Mouse (Mus musculus) adrenal gland, postnatal 10 days (tissue): ENCODE results near the gene Wdr1. TPM values are rescaled to one million over a fixed set of nuclear protein-coding genes. Genes with fewer than 3 reads are reported as not detected.
"Not testable (repeated sequence)": the region's sequence is repeated elsewhere in the genome, so short reads cannot be mapped to it uniquely, and the experiment has no call there.

Experiments
- DNase-seq: peaks from one replicate; pipeline ENCODE4 v3.0.0; 2021; ENCODE audit warnings: mixed read lengths
- total RNA-seq, 2 experiments: library from RNA; stranded (reverse); gene quantifications; 2 replicates each; pipeline ENCODE4 v1.2.3; 2021

Wdr1 gene
- total RNA-seq, 2 experiments from 2014 or later: 118 to 136 TPM

- DNase-seq: no peak
These were observed 69.1 kb downstream of the Wdr1 start for GRCm38 (mm10) chr5:38493890-38494289.

- no peak for DNase-seq
These were observed 71.3 kb downstream of the Wdr1 start for GRCm38 (mm10) chr5:38491763-38492162.

DNA sequence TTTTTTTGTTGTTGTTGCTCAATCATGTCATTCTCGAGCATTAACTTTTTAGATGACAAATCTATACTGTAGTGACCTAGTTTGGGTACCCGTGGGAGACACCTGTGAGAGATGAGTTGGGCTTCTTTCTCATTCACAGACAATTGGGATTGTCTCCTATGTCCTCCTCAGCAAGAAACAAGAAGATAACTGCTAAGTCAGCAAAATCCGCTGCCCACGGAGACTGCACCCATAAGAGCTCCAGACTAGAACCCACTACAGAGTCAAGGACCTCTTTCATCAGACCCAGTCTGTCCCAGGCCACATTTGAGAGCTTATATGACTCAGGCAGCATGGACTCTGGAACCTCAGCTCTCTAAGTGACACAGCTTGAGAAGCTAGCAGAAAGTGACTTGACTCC, 73.3 kb downstream of the Wdr1 start:
- DNase-seq: no peak

GRCm38 (mm10) chr5:38488673-38489615, 74.1 kb downstream of the Wdr1 start:
- peak; percentile 46 for DNase-seq

GRCm38 (mm10) chr5:38488026-38488425, 75.0 kb downstream of the Wdr1 start:
- DNase-seq: no peak

DNA sequence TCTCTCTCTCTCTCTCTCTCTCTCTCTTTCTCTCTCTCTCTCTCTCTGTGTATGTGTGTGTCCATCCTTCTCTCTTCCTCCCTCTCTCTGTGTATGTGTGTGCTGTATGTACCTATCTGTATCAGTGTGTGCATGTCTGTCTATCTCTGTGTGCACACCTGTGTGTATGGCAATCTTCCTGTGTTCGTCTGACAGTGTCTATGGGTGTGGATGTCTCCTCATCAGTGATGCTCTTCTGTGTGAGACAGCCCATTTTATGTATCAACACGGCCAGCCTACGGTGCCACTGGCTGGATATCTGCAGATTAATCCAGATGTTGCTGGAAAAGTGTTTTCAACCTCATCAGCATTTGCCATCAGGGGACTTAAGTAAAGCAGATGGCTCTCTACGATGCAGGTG, 75.8 kb downstream of the Wdr1 start:
- no peak for DNase-seq

GRCm38 (mm10) chr5:38485946-38486345, 77.1 kb downstream of the Wdr1 start:
- no peak for DNase-seq

DNA sequence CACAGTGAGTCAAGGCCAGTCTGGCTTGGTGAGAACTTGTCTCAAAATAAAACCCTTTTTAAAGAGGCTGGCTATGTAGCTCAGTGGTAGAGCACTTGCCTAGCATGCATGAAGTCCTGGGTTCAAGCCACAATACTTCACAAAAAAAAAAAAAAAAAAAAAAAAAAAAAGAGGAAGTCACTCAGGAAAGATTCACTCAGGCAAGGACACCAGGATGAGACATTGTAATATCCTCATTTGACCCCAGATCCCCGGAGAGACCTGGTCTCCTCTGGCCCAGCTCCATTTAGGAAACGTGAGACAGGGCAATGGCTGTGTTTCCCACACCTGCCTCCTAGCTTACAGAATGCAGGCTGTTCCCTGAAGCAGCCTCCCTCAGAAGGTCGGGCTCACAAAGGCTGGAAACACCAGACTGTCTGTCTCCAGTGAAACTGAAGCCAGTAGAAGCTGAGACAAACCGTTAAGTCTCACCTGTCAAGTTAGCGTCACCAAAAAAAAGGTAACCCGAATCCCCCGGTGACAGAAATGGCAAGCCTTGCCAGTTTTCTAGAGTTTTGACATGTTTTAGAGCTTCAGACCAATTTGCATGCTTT, 79.4 kb downstream of the Wdr1 start:
- no peak for DNase-seq

DNA sequence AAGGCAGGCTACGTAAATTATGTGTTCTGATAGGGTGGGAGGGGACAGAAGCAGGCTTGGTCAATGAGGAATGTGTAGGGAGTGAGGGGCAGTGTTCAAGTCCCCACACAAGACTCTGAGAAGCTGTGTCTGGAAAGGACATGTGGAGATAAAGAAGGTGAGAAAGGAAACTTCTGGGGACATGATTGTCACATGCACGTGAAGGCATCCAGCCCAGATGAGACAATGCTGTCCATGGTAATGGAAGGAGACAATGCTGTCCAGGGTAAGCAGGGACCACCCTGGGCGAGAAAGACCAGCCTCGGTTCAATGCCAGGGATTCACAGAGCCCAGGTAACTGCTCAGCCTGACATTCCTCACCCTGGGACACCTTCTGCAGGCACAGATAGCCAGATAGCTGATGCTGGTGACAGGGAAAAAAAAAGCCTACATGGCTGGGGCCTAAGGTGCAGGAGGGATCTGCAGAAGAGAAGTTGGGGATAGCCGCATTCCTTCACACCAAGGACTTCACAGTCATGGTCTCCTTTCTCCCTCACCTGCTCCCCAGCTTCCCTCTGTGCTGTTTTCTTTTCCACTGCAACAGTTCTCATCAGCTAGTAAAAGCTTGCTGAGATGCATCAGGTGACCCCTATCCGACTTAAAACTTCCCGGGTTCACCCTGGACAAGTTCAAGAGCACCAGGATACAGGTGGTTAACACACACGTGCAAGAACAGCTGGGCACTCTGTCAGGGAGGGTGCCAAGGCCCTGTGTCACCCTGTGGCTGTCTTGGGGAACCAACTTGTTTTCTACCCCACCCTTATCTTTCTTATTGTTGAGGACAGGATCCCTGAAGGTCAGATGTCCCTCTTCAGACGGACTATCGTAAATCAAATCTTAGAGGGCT, 82.0 kb downstream of the Wdr1 start:
- no peak for DNase-seq

DNA sequence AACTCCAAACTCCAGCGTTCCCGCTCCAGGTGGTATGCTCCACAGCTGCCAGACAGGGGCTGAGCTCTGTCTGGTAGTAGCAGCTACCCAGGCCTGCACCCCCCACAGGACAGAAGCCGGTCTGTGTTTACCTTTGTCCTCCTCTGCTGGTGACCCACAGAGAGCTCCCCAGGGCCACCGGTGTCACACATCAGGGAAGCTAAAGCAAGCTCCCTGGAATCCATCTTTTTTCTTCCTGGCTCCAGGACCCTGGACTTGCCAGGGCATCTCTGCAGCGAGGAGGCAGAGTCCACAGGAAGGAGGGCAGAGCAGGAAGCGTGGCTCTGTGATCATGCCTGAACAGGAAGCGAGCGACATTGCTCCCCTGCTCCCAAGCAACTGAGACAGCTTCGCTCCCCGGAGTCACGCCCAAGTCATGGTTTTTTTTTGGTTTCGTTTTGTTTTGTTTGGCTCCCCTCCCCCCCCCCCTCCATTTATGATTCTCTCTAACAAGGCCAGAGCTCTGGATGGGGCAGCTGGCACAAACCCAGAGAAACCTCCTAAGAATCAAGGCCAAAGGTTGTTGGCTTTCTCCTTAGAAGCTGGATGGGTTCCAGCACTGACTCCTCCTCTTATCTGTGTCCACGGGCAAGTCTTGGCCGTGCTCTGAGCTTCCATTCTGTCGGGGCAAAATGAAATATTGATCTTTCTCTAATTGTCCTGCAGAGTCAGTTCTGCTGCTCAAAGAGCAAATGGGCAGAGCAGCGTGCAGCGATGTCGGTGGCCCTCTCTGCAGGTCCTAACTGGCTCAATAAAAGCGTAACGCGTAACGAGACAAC, 82.9 kb downstream of the Wdr1 start:
- DNase-seq: peak; percentile 85

DNA sequence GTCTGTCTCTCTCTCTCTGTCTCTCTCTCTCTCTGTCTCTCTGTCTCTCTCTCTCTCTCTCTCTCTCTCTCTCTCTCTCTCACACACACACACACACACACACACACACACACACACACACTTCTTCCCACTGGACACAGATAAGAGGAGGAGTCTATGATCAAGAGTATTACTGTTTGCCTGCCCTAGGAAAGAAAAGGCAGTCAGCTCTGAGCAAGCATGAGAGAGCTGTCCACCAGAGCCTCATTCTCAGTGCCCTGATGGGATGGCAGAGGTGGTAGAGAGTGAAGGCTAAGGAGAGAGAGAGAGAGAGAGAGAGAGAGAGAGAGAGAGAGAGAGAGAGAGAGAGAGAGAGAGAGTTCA, 83.5 kb downstream of the Wdr1 start:
- not testable (repeated sequence) for DNase-seq

- DNase-seq: peak; percentile 59
These were observed 84.0 kb downstream of the Wdr1 start for GRCm38 (mm10) chr5:38479027-38479426.

GRCm38 (mm10) chr5:38477731-38478445, 85.1 kb downstream of the Wdr1 start:
- DNase-seq: no peak

- DNase-seq: peak; percentile 71
These were observed 86.0 kb downstream of the Wdr1 start for GRCm38 (mm10) chr5:38476861-38477565.

Other genes starting within 250 kb of the Wdr1 start
- not detected for gene Drd5, start 243.9 kb downstream of the Wdr1 start, total RNA-seq
- gene Slc2a9, start 60.1 kb downstream of the Wdr1 start, total RNA-seq: 10 to 100 TPM; 10.6 to 11.1 TPM
- 1 to 10 TPM; 5.4 to 8.8 TPM for gene Zfp518b, start 121.6 kb upstream of the Wdr1 start, total RNA-seq